Mouse (Mus musculus): Measurements from ENCODE around the gene Abhd8.

Gene Abhd8

DNA sequence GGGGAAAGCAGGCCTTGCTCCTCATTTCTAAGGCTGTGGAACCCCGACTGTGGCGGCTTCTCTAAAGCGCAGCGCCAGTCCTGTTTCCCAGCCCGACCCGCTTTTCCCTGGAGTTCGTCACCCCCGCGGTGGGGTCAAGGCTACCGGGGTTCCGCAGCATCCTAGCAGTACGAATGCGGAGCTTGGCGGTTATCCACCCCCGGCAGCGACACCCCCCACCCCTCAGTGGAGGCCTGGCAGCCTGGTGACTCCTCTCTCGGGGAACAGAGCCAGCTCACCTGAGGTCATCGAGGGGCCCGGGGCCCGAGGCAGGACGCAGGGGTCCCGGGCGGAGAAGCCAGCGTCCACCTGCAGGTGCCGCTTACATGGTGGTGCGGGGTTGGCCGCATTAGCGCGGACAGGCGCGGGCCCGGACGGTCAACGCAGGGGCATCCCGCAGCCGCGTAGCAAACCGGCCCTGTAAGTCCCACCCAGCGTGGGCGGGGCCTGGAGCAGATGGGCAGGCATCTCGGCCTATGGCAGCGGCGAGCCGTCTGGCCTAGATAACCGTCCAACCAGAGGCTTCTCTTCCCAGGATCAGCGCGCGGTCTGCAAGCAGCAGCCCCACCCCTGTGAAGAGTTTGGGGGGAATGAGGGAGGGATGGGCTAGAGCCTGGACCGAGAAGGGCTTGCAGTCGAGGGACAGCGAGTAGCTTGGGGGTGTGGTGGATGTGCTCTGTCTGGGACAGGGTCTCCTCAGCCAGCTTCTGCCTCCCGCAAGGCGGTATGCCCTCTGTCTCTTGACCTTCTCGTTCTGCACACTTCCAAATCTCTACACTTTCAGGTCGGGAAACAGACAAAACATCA is at the start of gene Abhd8:
Abhd8 (minus strand) TSS at position 468 of the 846 bp plus-strand sequence.
- peak; percentile 99 for DNase-seq

DNA sequence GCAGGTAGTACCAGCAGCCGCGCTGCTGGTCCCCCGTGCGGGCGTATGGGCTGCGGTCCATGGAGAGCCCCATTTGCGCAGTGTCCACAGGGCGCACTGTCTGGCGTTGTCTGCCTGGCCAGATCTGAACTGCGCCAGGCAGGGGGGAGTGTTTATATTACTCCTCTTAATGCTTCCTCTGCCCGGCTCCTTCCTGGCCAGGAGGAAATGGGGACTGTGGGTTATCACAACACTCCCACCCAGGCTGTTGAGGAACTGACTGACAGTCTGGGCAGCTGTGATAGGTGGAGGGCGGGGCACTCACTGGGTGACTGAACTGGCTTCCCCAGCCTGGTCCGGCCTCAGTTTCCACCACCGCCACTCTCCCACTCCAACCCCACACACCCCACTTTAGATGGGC is 48.2 kb upstream of the Abhd8 start, which contains the start of gene Plvap:
Plvap (minus strand) TSS at position 109 of the 400 bp plus-strand sequence.
- no peak for DNase-seq

DNA sequence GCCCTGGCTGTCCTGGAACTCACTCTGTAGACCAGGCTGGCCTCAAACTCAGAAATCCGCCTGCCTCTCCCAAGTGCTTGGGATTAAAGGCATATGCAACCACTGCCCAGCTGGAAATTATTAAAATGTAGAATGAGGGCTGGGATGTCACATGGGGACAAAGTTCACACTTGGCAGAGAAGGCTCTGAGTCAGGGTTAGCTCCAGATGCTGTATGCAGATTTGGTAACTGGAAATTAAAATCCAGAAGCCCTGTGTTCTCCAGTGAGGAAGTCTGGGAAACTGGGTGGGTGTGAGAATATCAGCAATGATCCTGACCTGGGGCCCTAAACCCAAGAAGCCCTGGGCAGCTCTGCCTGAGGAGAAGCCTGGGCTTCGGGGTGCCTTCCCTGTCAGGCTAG is 45.9 kb upstream of the Abhd8 start:
- no peak for DNase-seq

DNA sequence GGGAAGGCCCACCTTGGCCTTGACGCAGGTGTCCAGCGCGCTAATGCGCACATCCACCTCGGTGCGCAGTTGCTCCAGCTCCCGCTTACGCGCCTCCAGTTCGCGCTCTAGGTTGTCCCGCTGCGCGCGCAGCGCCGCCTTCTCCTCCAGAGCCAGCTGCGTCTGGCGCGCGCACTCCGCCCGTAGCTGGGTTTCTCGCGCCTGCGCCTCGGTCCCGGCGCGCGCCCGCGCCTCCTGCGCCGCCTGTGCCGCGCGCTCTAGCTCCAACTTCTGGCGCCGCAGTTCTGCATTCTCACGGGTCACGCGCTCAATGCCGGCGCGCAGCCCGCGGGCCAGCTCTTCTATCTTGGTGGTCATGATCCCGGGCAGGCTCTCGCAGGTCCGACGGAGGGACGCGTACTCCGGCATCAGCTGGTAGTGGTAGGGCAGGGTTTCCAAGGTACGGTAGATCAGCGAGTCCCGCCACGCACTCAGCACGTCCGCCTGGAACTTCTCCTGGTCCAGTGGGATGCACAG is 44.2 kb upstream of the Abhd8 start:
- peak; percentile 82 for DNase-seq

DNA sequence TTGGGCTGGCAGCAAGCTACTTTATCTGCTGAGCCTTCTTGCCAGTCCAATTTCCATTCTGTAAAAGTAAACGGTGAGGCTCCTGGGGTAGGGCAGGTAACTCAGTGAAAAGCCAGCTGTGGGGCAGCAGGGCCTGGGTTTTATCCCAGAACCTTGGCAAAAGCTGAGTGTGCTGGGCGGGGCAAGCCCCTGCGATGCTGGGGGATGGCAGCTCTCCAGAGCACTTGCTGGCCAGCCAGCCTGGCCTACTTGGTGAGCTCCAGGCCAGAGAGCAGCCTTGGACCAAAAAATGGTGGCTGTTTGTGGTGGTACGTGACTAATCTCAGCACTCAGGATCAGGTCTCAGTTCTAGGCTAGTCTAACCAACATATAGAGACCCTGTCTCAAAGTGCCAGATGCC is 42.5 kb upstream of the Abhd8 start:
- no peak for DNase-seq

DNA sequence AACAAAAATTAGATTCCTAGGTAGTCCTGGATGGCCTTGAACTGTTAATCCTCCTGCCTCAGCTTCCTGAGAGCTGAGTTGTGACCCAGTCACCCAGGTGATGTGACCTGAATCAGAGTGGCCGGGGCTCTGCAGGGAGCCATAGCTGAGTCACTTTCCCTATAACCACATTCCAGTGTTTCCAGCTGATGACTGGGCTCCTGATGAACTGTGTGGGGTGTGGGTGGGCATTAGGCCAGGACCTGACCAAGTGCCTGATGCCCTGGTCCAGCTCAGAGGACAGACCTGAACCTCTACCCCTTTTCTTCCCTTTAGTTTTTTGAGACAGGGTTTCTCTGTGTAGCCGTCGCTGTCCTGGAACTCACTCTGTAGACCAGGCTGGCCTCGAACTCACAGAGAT is 41.9 kb upstream of the Abhd8 start:
- DNase-seq, result no peak

DNA sequence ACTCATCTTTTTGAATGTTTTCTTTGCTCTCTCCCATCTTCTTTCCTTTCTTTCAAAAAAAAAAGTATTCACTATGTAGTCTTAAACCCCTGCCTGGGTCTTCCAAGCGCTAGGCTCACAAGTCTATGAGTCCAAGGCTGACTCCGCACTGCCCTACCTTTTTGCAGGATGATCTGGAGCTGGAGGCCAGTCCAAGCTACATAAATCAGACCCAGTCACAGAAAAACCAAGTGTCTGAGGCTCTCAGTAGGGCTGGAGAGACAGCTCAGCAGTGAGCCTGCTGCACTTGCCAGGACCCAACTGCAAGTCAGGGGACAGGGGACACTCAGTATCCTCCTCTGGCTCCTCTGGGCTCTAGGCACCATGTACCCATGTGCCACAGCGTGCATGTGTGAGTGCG is 40.9 kb upstream of the Abhd8 start:
- no peak for DNase-seq

DNA sequence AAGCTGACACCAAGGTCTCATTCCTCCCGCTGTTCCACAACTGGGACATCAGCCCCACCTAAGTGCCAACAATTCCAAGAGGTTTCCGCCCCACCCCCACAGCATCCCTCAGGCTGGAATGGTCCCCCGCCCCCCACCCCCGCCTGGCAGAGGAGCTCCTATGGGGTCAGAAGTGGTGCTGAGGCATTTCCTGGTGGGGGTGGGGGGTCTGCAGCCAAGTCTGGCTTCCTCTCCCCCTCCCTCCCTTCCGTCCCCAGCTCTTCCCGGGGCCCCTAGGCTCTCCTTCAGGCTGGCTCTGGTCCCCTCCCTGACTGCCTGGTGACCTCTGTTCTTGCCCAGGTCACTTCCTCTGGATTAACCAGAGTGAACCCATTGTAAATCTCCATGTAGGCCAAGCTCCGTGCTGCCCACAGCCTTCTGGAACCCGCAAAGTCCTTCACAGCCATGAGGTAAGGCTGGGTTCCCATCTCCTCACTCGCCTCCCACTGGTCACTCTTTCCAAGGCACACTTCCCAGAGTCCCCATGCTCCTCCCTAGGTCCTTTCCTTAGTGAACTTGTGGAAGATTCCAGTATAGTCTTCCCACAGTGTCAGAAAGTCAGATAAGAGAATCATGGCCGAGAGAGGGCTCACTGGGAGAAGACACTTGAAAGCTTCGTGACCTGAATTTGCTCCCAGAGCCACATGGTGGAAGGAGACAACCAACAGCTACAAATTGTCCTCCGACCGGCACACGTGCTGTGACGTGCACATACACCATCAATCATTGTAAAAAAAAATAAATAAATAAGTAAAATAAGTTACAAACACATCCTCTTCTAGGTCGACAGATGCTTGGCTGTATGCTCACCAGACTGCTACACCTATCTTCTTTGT is 35.6 kb upstream of the Abhd8 start:
- no peak for DNase-seq

DNA sequence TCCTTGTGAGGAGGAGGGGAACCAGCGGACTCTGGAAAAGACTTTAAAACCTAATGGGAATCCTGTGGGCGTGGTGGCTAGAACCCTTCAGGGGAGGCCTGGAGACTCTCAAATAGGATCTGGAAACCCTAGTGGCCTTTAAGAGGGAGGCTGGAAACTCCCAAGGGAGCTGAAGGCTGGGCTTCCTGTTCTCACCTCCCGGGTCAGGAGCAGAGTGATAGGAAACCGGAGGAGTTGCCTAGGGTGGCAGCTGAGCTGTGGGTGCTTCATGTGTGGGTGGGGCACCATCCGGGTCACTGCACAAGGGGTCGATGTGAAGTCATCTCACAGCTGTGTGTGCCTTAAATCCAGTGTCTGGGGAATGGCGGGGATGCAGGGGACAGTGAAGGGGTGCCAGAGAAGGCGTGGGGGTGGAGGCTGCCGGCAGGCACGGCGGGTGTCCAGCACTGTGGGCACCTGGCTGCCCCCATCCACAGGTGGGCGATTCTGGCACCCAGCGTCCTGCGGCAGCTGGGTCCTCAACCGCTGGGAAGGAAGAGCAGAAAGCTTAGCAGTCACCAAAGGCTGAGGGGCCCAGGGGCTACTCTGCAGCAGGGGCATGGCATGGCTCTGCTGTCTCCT is 34.5 kb upstream of the Abhd8 start:
- DNase-seq, result peak; percentile 24

DNA sequence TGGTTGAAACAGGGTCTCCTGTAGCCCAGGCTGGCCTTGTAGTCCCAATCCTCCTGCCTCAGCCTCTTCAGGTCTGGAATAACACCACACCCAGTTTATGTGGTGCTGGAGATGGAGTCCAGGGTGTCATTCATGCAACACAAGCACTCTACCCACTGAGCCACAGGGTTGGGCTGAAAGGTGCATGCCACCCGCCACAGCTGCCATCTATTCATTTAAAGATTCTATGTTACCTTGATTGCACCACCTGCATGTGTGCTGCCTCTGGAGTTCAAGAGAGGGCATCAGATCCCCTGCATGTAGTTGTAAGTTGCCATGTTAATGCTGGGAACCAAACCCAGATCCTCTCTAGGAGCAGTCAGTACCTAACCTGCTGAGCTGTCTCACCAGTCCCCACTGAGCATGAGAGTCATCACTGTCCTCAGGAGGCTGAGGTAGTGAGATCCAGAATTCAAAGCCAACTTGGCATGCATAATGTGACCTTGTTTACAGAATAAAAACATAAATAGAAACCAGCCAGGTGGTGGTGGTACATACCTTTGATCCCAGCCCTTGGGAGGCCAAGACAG is 33.7 kb upstream of the Abhd8 start:
- peak; percentile 24 for DNase-seq

DNA sequence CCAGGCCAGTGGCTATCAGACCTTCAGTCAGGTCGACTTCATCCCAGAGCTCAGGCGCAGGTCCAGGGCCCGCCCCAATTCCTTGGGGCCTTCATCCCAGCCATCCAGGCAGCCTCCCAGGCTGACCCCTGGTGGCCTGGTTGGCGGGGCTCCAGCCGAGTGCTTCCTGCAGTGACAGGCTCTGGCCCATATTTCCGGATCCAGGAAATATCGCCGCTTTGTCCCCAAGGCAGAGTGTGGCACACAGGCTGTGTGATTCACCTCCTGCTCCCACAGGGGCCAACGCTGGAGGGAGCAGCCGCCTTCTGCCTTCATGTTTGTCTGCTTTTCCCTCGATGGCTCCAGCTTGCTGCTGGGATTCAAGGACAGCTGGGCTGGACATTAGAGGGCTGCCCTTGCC is 33.0 kb upstream of the Abhd8 start:
- peak; percentile 67 for DNase-seq

DNA sequence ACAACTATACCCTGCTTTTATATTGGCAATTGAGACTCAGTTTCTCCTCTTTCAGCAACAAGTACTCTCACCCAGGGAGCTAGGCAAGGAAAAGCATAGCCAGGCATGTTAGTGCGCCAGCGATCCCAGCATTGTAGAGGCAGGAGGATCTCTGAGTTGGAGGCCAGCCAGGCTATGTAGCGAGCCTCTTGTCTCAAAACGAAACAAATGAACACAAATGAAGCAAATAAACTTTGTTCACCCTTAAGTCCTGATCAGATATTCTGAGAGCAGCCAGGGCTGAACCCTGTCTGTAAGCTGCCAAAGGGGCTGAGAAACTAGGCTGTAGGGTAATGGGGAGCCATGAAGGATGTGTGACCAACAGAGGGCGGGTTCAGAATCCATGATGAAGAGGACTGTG is 32.4 kb upstream of the Abhd8 start:
- peak; percentile 26 for DNase-seq

DNA sequence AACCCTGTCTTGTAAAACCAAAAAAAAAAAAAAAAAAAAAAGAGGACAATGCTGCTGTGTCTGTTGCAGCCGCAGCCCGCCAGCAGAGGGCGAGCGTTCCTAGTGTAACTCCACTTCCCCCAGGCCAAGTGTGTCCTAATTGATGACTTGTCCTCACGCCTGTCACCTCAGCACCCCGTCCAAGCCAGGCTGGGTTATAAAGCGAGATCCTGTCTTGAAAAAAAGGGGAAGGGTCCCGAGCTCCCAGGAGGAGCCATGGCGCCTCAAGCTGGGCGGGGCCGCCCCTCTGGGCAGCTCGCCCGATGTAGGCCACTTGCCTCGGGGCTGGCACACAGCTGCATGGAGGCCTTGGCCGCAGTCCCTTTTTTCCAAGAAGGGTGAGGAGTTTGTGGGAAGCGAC is 31.6 kb upstream of the Abhd8 start:
- DNase-seq, result peak; percentile 84

DNA sequence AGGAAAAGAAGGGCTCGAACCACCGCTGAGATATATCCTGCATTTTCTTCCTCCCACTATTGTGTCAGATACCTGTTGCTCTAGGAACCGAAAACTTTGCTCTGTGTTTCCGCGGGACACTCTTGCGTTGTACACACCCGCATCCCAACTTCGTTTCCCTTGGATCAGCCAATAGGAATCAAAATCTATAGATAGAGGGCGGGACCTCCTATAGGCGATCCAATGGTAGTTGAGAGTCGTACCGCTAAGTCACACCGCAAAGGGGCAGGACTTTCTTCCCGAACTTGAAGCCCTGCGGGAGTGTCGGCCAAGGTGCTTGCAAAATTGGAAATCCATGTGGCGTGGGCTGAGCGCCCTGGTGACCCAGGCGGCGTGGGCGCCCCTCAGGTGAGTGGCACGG is 25.0 kb upstream of the Abhd8 start:
- peak; percentile 82 for DNase-seq

DNA sequence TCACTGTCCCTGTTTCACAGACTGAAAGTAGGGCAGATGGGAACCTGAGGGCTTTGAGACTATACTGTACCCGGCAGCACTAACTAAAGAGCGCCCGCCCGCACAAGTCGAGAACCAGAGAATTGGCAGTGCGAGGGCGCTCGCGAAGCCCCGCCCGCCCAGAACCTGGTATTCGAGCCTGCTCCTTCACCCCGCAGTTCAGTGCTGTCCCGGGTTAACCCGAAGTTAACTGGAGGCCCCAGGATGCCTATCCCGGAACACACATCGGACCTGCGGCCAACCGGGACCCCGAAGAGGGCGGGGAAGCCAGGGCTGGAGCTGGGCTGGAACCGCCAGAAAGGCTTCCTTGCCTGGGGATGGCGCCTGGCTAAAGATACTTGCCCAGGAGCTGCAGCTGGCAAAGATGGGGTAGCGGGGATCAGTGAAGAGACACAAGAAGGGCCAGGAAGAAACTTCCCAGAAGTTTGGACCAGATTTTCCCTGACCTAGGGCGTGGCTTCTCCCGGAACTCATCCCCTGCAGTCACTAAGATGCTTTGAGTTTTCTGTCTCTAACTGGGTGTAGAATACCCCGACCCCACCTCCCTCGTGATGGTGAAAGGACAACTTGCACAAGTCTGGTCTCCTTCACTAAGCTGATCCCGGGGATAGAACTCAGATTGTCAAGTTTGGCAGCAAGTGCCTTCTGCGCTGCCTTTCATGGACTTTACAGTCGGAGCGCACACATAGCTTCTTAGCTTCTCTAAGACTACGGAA is 24.4 kb upstream of the Abhd8 start, which contains the start of gene Gtpbp3:
Gtpbp3 (plus strand) TSS at position 413 of the 755 bp plus-strand sequence.
- peak; percentile 65 for DNase-seq

DNA sequence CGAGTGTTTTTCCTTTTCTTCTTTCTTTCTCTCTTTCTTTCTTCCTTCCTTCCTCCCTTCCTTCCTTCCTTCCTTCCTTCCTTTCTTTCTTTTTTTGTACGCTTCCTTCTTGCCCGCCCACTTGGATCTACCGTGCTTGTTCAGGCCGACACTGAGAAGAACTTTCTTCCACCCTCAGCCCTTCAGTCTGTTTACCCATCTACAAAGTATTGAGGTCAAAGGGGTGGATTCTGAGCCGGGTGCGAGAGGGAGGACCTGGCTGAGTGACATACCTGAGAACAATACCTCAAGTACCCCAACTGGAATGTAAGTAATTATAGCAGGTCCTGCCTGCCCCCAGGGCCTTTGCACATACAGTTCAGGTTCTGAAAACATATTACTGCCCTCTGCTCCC is 22.7 kb upstream of the Abhd8 start:
- no peak for DNase-seq

DNA sequence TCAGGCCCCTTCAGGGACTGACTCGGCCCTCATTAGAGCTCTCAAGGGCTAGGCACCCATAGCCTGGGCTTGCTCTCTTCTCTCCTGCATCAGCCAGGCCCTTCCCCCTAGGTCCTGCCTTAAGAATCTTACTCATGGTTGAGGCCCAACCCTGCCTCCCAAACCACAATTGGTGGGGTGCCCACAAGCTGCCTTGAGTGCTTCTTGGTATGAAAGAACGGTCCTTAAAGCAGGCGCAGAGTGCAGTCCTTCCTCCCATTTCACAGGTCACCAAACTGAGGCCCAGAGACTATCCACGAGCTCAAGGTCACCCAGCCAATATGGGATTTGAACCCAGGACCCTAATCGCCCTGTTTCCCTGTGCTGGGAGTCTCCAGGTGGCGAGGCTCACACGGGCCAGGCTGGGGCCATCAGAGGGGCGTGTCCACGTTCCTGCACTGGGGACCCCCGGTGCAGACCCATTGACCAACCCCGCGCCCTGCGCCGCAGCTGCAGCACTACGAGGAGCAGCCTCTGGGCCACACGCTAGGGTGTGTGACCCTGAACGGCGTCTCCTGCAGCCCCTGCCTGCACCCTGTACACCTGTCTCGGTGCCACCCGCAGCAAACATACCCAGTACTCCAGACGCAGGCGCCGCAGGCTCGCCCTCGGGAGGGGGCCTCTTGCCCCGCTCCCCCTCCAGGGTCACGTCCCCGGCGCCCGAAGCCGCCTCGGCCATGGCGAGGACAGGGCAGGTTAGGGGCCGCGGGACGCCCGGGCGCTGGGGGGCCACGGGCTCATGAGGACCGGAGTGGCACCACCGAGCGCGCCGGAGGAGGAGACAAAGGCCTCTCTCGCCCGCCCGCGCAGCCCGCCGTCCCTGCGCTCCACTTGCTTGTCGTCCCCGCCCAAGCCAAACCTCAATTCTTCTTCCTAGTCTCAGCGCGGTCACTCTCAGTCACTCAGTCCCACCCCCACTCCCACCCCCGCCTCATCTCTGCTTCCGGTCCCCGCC is 22.0 kb upstream of the Abhd8 start, which contains the start of gene Ano8:
Ano8 (minus strand) TSS at position 822 of the 994 bp plus-strand sequence.
- peak; percentile 83 for DNase-seq

DNA sequence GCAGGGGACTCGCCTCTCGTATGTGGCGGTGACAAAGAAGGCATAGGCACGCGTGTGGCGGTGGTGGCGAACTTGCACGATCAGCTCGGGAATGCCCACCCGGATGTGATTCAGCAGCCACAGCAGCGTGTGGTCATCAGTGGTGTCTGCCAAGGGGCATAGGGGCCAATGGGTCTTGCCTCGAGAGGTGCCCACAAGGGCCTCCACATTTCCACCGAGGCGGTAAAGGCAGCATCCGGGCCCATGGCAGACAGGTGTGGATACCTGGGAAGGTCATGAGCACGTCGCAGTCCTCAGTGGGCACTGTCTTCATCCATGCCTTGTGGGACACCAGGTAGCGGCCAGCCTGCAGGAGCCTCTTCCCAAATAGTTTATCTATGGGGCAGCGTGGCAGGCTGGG is 21.3 kb upstream of the Abhd8 start:
- DNase-seq, result no peak

DNA sequence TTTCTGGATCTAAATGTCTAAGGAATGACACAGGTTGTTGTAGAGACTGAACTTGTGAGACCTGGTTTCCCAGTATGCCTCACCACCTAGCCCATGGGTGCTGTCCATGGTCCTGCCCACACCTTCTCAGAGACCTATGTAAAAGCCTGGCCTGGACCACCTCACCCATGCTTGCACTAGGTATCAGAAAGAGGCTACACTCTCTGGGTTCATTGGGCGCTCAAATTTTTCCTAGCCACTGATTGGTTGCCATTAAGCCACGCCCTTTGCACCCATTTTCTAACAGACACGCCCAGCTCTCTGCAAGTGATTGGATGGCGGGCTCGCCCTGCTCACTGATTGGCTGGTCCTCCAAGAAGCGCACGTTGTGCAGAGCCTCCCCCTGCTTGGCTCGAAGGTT is 20.5 kb upstream of the Abhd8 start:
- no peak for DNase-seq

DNA sequence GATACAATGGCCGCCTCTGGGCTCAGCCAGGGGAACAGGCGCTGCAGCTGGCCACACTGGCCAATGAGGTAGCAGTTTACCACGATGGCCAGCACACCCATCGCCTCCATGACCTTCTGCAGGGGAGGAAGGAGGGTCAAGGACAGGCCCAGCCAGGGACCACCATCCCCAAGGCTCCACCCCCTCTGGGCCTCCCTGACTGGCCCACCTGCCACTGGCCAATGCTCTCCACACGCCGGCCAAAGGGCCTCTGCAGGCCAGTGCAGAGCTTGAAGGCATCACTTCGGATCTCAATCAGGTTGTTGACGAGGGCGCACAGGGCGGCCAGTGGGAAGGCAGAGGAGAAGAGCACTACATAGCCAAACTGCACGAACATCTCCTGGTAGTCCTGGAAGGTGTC is 15.5 kb upstream of the Abhd8 start:
- DNase-seq, result no peak
